Mouse (Mus musculus): ENCODE results near the gene Ppp2ca.
"Not testable (repeated sequence)": the region's sequence is repeated elsewhere in the genome, so short reads cannot be mapped to it uniquely, and the experiment has no call there.

Ppp2ca gene

GRCm38 (mm10) chr11:52094568-52094967 is 3.9 kb upstream of the Ppp2ca start:
- CTCF ChIA-PET = interaction anchor here (0.6 kb wide), 1 partner anchor 136 kb away, joined by 3 read pairs; no protein-coding TSS in a partner anchor

DNA sequence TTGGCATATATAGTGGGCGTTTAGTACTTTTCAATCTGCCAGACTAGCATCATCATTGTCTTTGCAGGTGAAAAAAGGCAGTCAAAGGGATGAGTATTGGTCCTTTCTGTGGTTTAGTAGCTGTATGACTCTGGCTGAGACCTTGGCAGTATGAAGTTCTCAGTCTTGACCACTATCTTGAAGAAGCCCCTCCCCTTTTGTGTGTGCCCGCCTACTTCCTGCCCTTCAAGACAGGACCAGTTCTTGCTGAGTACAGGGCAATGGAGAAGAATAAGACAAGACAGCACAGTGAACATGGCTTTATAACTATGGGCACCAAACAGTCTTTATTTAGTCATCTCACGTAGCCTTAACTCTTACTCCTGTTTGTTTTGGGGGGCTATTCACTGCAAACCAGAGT is 1.5 kb upstream of the Ppp2ca start:
- CTCF ChIA-PET = no interaction called here

GRCm38 (mm10) chr11:52097596-52097995 is 885 bp upstream of the Ppp2ca start:
- CTCF ChIA-PET = interaction anchor here (0.5 kb wide), 1 partner anchor 30 kb away, joined by 4 read pairs; no protein-coding TSS in a partner anchor

- CTCF ChIA-PET = no interaction called here
Observed at GRCm38 (mm10) chr11:52099031-52099761, 715 bp downstream of the Ppp2ca start.

- CTCF ChIA-PET = no interaction called here
Observed at GRCm38 (mm10) chr11:52099771-52100219, 1.3 kb downstream of the Ppp2ca start.

DNA sequence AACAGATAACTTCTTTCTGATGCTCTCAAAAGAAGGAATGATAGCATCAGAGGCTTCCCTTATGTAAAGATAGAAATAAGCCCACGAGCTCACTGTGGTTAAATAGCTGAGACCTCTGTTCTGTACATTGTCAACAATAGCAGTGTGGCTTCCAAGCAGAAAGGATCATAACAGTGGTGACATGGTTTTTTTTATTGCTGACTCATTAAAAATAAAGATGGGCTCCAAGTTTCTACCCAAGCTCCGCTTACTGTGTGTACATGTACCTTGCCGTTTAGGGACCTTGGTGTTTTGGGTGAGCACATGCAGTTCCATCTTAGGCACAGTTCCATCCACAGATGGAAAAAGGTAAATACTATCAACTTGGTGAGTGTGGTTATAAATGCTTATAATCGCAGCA is 4.5 kb downstream of the Ppp2ca start:
- CTCF ChIA-PET = no interaction called here

GRCm38 (mm10) chr11:52105503-52105902 is 7.0 kb downstream of the Ppp2ca start:
- CTCF ChIA-PET = interaction anchor here (0.6 kb wide), 1 partner anchor 13 kb away, joined by 15 read pairs; no protein-coding TSS in a partner anchor

- CTCF ChIA-PET = no interaction called here
Observed at GRCm38 (mm10) chr11:52106037-52106436, 7.6 kb downstream of the Ppp2ca start.

DNA sequence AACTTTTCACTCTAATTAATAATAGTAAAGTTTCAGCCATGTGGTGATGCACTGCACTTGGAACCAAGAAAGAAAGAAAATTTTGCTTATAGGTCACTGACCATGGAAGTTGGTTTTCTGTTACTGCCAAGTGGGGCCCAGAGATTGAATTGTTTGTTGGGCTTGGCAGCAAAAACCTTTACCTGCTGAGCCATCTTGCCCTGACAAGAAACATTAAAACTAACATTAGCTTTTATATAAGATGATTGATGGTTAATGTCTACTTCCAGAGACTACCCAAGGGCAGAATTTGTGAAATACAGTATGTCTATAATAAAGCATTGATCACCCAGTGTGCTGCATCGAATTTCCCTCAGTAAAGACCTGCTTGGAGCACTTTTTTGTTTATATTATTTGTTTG is 8.0 kb downstream of the Ppp2ca start:
- CTCF ChIA-PET = no interaction called here

- CTCF ChIA-PET = no interaction called here
Observed at GRCm38 (mm10) chr11:52108796-52109195, 10.3 kb downstream of the Ppp2ca start.

GRCm38 (mm10) chr11:52109421-52109820 is 10.9 kb downstream of the Ppp2ca start:
- CTCF ChIA-PET = no interaction called here

DNA sequence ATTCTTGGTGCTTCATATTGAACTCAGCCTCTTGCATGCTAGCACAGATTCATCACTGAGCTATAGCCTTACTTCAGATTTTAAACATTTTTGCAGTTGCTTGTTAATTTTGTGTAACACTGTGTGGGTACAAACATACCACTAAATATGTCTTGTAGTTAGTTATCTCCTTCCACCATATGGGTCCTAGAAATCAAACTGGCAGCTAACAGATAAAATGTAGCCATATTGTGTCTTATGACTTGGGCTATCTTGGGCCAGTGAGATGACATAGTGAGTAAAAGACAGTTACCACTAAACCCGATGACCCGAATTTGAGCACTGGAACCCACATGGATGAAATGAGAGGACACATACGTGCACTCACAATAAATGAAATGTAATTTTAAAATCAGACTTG is 17.0 kb downstream of the Ppp2ca start:
- CTCF ChIA-PET = no interaction called here

DNA sequence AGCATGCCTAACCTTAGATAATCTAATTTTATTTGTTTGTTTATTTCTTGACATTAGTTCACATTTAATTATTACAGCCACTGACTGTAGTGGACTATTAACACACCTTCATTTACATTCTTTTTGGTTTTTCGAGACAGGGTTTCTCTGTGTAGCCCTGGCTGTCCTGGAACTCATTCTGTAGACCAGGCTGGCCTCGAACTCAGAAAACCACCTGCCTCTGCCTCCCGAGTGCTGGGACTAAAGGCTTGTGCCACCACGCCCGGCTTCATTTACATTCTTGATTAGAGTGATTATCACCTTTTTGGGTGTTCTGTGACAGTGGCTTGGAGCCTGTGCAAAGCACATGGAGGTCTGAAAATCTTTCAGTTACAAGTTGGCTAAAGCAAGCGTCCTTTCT is 17.6 kb downstream of the Ppp2ca start:
- CTCF ChIA-PET = not testable (repeated sequence)

GRCm38 (mm10) chr11:52117156-52117555 is 18.7 kb downstream of the Ppp2ca start:
- CTCF ChIA-PET = no interaction called here

GRCm38 (mm10) chr11:52120415-52120814 is 21.9 kb downstream of the Ppp2ca start:
- CTCF ChIA-PET = not testable (repeated sequence)

- CTCF ChIA-PET = no interaction called here
Observed at GRCm38 (mm10) chr11:52122045-52122444, 23.6 kb downstream of the Ppp2ca start.

DNA sequence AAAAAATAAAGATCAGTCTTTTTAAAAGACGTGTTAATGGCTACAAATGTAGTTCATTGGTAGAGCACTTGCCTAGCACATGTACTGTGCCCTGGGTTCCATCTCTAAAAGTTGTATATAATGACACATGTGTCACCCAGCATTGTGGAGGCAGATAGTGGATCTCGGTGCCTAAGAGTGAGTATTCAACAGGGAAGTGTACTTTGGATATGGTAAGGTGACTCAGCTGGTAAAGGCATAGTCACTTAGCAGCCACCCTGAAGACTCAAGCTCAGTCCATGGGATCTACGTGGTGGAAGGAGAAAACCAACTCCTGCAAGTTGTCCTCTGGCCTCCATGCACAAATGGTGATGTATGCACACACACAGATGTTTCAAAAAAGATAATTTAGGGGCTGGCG is 26.0 kb downstream of the Ppp2ca start:
- CTCF ChIA-PET = no interaction called here

DNA sequence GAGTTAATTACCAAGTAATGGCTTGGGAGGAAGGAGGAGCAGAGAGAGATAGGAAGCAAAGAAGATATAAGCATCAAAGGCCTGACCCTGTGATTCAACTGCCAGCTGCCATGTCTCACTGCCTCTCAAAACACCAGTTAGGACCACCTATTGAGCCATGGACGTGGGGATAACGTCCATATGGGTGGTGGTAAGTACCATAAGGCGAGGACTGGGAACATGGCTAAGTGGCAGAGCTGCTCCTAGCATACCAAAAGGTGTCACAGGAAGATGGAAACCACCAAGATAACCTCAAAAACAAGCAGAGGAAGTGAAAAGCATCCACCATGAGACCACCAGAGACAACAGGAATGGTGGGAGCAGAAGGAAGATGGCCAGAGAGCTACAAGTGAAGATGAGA is 28.7 kb downstream of the Ppp2ca start:
- CTCF ChIA-PET = interaction anchor here (0.6 kb wide), 1 partner anchor 30 kb away, joined by 4 read pairs; no protein-coding TSS in a partner anchor

DNA sequence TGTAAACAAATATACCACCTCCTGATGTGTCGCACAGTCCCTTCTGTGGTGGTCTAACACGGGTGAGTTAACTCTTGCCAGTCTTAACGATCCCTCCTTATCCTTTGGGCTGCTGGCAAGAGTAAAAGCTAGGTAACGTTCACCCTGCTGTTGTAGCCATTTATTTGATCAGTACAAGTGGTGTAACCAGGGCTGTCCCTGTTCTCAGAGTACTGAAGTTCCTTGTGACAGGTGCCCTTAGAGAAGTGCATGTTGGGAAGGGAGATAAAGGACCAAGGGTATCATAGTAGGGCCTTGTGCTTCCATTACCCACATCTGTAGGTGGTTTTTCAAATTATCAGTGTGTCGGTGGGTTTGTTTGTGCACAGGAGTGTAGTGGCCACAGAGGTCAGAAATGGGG is 29.3 kb downstream of the Ppp2ca start:
- CTCF ChIA-PET = interaction anchor here (0.5 kb wide), 1 partner anchor 178 kb away, joined by 5 read pairs; no protein-coding TSS in a partner anchor

- CTCF ChIA-PET = interaction anchor here (0.5 to 0.6 kb wide), 2 partner anchors 178 to 1306 kb away, joined by 3 to 5 read pairs; no protein-coding TSS in a partner anchor
Observed at GRCm38 (mm10) chr11:52128316-52129061, 30.0 kb downstream of the Ppp2ca start.

GRCm38 (mm10) chr11:52129171-52129570 is 30.7 kb downstream of the Ppp2ca start:
- CTCF ChIA-PET = interaction anchor here (0.6 kb wide), 1 partner anchor 1305 kb away, joined by 3 read pairs; no protein-coding TSS in a partner anchor

DNA sequence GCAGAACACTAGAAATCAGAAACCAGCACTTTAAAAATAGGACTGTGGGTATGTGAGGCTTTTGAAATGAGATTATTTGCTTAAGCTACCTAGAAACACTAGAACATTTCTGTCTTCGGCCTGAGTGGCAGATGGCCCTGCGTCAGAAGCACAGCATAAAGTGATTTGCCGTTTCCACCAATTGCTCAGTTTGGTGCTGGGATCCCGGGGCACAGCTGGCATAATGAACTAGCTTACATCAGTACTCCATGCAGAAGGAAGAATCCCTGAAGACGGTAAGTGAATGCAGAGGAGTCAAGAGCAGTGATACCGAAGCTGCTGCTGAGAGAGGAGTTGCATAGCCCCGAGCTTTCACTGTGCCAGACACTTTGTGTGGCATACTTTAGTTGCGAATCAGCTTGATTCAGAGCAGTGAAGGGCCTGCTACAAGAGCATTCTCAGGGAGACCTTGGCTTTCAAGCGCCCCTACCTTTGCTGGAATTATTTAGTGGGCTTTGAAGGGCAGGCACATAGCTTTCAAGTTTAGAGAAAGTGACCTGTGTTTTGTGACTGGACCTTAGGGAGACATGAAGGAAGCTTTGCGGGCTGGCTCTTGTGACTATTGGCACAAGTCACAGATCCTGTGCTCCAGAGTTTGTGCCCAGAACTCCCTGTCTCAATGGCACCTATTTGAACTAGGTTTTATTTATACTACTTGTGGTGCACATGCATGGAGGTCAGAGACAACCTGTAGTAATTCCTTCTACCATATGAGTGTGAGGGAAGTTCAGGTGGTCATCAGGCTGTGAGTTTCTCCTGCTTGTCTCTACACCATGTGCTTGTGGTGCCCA is 31.4 kb downstream of the Ppp2ca start:
- CTCF ChIA-PET = no interaction called here

Measured in spleen, embryonic (tissue).